Mouse (Mus musculus) urinary bladder, postnatal 25 days (tissue): ENCODE measurements at regions not wholly inside any gene's neighbourhood (a gene's known extent, or its start where the extent isn't known, plus 50 kb on each side); places are given as distances from the start of the nearest gene placed in this dataset.

Source experiments
- DNase-seq: peaks from one replicate; pipeline ENCODE4 v3.0.0; 2022; ENCODE audit warnings: low spot score

DNA sequence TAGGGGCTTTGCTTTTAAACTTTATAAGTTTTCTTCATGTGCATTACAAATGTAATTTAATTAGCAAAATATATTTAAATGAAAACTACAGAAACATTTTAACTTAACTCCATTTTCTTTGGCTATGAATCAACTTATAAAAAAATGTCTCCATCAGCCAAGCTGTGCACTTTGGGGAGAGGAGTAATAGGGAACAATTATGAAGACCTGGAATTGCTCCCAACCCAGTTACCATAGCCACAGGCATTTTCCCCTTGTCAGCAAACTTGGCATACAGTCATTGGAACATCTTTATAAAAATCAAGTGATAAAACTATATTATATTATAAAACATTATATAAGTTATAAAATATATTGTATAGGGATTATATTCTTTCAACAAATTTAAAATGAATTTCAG lies 65.0 kb downstream of the Atxn7l3b start:
- no peak for DNase-seq

DNA sequence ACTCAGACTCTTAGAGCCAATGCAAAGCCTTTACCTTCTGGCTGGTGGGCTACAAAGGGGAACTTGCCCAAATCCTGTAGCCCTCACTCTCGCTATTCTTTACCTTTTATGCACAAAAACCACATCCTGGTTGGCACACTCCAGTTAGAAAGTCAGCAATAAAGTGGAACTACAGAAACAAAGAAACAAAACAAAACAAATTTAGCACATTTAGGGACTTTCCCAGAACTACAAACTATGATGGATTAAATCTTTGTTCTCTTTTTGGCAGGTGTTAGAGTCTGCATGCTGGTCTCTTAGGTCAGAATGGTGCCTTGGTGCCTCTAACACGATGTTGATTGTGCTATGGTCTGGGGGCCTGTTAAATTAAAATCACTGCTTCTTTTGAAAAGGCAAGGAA lies 65.4 kb downstream of the Atxn7l3b start:
- no peak for DNase-seq

DNA sequence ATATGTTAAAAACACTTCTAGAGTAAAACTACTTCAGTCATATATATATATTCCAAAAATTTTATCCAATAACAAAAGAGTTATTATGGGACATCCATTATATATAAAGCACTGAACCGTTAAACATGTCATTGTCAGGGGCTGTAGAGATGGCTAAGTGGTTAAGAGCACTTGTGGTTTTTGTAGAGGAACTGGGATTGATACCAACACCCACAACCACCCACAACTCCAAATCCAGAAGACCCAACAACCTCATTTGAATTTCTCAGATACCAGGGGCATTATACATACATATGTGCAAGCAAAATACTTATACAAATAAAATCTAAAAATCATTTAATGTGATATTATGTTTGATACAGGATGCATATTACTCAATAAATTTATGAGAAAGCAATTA lies 76.8 kb downstream of the Atxn7l3b start:
- no peak for DNase-seq

DNA sequence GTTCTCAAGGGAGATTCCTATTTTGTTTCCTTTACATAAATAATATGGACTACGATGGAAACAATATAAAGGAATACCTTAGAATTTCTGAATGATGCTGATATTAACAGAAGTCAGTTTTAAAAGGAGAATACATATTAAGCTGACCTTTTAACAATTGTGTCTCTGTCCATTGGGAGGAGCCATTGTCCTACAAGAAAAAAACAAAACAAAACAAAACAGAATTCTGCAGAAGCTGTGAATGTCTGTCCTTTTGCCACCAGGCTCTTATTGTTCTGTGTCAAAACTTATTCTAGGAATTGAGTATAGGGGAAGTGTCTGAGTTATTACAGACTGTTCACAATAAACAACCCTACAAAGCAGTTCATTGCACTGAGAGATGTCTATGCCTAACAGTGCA lies 82.6 kb downstream of the Atxn7l3b start:
- no peak for DNase-seq

DNA sequence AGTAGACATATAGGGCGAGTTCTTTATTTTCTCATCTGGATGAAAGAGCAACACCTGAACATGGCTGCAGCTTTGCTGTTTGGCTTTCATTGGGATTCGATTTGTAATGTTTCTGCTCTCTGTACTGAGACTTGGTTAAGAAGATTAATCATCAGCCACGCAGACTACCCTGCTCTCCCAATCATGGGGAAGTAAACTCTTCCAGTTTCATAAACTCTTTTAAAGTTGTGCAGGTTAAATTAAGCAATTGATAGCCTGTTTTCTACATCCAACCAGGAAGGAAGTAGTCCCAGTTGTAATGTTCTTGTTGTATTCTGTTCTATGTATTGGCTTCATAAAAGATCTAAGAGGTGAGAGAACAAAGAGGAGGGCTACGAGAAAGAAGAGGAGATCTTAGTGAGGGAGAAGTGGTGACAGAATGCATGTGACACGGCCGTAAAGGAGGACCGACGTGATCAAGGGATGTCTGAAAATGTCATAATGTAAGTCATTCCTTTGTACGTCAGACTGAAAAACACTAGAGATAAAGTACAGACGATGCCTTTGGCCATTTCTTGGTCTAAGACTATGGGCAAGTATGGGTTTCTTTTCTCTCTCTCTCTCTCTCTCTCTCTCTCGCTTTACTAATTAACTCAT lies 91.3 kb downstream of the Atxn7l3b start:
- no peak for DNase-seq

DNA sequence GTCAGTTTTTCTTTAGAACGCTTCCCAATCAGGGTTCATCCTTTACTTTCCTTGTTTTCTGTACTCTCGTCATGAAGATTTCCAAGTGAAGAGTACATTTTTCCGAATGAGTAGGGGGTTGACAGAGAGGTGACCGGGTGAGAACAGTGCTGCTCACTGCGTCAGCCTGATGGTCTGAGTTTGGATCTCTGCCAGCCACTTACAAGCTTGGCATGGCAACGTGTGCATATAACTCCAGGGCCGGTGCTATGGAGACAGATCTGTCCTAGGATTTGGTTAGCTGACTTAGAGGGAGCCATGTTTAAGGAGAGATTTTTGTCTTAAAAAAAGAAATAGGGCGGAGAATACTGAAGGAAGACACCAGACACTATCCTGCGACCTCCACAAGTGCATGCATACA lies 92.8 kb downstream of the Atxn7l3b start:
- no peak for DNase-seq

DNA sequence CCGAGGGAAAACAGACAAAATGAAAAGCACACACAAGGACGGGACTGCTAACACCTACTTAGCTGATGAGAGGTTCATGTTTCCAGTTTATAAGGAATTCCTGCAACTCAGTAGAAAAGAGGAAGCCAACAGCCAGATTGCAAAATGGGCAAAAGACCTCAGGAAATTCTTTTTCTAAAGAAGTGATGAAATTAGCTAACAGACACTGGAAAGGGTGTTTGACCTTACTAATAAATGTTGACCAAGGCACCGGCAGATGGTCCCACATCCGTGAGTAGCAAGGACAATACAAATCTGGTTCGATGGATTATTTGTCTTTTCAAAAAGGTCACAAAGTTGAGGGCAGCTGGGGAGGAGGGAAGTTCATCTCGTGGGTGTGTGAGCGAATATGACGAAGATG lies 93.3 kb downstream of the Atxn7l3b start:
- DNase-seq, result no peak

DNA sequence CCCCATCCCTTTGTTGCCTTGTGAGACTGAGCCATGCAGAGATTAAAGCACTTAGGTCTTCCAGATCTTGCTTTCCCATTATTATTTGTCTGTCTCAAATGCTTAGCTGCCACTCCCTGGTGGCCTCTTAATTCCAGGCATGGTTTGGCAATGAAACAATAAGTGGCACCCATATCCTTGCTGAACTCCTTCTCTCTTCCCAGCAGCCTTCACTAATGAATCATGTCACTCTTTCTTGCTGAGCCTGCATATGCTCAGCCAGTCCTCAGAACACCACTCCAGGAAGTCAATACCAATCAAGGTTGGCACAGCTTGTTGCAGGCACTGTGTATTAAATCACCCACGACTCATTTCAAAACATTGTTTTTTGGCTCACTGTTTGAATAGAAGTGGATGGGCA lies 118.6 kb downstream of the Atxn7l3b start:
- DNase-seq, result no peak

DNA sequence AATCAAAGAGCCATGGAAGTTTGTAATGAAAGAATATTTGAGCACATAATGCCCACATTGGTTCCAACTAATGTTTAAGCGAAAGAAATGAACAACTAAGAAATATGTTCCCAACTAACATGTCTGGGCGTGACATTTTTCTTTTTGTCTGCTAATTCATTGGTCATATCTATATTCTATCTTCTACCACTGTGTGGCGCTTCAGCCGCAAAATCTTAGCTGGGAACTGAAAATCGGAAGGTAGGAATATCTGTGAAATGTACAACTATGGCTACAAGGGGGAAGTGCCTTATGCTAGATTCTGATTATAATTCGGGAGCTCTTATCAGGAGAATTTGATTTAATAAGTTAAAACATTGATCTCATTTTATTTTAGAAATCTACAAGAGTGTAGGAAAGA lies 125.2 kb downstream of the Atxn7l3b start:
- DNase-seq, result no peak

DNA sequence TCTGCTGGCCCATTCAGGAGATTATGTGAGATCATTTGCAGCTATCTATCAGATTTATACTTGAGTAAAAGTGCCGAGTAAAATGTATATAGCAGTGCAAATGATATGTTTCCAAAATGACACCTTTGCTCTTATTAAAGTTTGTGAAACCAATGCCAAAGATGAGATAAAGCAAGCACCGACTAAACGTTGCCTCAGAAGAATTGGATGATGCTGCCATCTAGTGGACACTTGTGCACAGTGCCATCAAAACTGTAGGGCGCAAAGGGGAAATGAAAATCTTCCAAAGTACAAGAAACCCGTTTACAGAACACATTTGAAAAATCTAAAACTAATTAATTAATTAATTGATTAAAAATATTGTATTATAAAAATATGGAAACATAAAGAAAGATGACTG lies 127.2 kb downstream of the Atxn7l3b start:
- peak; percentile 25 for DNase-seq

DNA sequence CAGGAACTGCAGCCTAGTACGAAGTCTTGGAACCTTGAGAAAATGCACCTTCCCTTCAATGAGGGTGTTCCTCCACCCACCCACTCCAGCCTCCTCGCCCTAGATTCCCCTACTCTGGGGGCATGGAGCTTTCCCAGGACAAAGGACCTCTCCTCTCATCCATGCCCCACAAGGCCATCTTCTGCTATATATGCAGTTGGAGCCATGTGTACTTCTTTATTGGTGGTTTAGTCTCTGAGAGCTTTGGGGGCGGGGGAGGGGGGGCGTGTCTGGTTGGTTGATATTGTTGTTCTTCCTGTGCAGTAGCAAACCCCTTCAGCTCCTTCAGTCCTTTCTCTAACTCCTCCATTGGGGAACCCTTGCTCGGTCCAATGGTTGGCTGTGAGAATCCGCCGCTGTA lies 130.2 kb downstream of the Atxn7l3b start:
- no peak for DNase-seq

DNA sequence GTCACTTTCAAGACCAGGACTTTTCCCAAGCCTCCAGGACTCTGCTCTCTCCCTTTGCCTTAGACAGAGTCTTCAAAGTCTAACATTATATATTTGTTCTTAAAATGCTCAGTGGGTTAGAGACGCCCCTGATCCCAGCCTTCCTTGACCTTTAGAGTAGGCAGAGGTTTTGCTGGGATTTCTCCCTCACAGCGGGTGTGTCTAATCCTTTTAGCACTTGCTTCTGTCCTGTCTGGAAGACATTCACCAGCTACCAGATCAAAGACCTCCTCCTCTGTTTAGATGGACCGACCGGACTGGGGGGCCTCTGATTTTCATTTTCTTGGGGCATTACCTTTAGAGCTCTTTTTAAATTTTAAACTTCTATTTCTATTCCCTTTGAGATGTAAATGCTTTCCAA lies 130.7 kb downstream of the Atxn7l3b start:
- DNase-seq, result no peak

DNA sequence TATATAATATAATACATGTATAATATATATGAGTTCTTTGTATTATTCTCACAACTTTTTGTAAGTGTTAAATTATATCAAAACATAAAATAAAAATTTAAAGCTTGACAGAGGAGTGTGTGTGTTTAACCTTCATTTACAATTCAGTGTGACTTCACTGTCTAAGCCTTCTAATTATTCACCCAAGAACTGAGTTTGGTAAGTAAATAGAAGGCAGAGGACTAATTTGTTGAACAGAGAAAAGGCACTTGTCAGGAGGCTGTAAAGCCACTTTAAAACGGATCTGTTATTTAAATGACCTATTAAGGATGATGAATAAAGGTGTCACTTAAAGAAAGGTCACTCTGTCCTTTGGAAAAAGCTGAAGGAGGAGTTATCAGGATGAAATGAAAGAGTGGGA lies 132.9 kb downstream of the Atxn7l3b start:
- no peak for DNase-seq

DNA sequence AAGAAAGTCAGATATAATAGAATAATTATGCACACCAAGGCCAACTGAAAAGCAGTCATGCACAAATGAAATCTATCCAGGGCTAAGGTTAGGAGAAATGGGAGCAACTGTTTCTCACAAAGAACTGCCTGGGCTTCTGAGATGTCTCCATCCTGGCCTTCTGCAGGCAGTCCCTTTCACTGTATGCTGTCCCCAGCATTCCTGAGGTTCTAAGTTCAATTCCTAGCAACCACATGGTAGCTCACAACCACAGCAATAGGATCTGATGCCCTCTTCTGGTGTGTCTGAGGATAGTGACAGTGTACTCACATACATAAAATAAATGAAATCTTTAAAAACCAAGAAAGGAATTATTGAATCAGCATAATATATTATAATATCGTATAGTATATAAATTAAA lies 133.3 kb downstream of the Atxn7l3b start:
- no peak for DNase-seq

DNA sequence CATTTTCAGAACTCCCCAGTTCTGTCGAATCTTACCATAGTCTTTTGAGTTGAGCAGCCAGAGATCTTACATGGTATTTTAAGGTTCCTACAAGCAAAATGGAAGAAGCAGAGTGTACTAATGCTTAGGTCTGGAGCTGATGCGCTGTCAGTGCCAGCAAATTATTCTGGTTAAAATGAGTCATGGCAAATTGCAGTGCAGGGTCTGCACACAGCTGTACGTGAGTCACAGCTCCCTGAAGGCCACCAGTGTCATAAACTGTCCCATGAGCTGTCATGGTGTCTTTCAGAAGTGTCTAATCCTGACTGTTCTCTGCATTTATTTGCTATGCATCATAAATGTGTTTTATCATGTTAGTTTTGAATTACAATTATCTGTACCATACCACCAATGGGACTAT lies 140.6 kb downstream of the Atxn7l3b start:
- no peak for DNase-seq

DNA sequence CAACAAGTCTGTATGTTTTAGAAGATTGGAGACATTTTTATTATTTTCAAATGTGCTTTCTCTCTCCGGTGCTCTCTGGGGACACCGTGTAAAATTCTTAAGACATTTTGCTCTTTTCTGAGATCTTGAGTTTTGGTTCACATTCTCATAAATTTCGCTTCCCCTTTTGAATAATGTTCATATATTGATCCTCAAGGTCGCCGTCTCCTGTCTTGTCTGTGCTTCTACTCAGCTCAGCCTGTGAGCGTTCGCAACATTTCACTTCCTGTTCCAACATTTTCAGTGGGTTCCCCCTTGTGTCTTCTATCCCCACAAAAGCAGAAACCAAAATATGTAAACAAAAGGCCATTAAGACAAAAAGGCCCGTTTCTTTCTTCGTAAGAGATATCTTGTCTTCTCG lies 154.5 kb downstream of the Atxn7l3b start:
- no peak for DNase-seq

DNA sequence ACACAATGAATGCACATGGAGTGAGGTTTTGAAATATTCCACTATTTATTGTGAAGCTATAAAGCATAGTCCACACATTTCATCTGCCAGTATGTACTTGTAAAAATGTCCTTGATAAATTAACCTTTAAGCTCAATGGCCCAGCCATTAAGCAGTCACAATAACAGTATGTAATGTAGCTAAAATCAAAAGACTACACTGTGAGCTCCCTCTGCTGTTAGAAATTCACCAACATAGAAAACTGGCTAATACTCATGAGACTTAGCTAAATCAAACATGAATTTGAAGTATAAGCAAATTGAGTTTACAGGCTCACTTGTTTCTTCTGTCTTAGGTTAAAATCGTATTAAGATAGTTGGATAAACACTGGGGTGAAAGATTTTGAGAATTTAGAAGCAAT lies 182.1 kb downstream of the Atxn7l3b start:
- no peak for DNase-seq

DNA sequence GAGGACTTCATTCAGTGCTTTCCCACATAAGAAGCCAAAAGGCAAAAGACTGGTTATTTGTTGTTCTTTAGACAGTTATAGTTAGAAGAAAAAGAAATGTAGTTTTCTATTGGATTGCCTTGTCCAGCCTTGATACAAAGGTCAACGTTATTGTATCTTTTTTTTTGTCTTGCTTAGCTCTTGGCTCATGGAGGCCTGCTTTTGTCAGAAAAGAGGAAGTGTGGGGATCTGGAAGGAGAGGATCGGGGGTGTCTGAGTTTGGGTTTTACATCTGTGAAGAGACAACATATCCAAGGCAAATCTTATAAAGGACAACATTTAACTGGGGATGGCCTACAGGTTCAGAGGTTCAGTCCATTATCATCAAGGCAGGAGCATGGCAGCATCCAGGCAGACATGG lies 185.3 kb downstream of the Atxn7l3b start:
- DNase-seq, result no peak

DNA sequence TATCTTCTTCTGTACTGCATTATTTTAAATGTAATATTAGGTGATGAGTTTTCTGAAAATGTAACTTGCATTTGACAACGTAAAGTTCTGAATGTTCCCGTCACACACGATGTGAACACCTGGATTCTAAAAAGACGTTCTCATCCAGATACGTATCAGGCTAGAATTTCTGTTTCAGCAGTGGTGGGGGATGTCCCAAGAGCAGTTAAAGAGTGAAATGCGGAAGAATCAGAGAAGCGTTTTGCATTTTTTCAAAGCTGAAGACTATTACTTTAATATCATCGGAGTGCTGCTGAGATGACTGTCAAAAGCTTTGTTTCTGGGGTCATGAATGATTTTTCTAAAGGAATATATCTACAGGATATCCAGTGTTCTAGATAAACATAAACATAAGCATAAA lies 186.7 kb downstream of the Atxn7l3b start:
- DNase-seq, result no peak
